Mouse (Mus musculus): ENCODE measurements around the gene Tbc1d16. TPM values are rescaled to one million over a fixed set of nuclear protein-coding genes. Genes with fewer than 3 reads are reported as not detected.

Gene Tbc1d16
- total RNA-seq, 2 experiments from 2014 or later: 25.9 to 29.7 TPM

GRCm38 (mm10) chr11:119147153-119147552 is 81.1 kb downstream of the Tbc1d16 start:
- DNase-seq (ENCODE audit: low spot score in 2 of 2): no peak

- no peak for DNase-seq (ENCODE audit: low spot score in 2 of 2)
These were observed 82.2 kb downstream of the Tbc1d16 start for GRCm38 (mm10) chr11:119146140-119146539.

GRCm38 (mm10) chr11:119144801-119145475 is 83.4 kb downstream of the Tbc1d16 start:
- no peak for DNase-seq (ENCODE audit: low spot score in 2 of 2)

- DNase-seq (ENCODE audit: low spot score in 2 of 2): no peak
These were observed 84.8 kb downstream of the Tbc1d16 start for GRCm38 (mm10) chr11:119143376-119144002.

GRCm38 (mm10) chr11:119142615-119143014 is 85.7 kb downstream of the Tbc1d16 start:
- no peak for DNase-seq (ENCODE audit: low spot score in 2 of 2)

GRCm38 (mm10) chr11:119139026-119139425 is 89.3 kb downstream of the Tbc1d16 start:
- DNase-seq (ENCODE audit: low spot score in 2 of 2): no peak

GRCm38 (mm10) chr11:119138205-119138604 is 90.1 kb downstream of the Tbc1d16 start:
- DNase-seq (ENCODE audit: low spot score in 2 of 2): no peak

GRCm38 (mm10) chr11:119134586-119134985 is 93.7 kb downstream of the Tbc1d16 start:
- no peak for DNase-seq (ENCODE audit: low spot score in 2 of 2)

- no peak for DNase-seq (ENCODE audit: low spot score in 2 of 2)
These were observed 94.7 kb downstream of the Tbc1d16 start for GRCm38 (mm10) chr11:119133437-119134221.

- DNase-seq (ENCODE audit: low spot score in 2 of 2): no peak
These were observed 95.9 kb downstream of the Tbc1d16 start for GRCm38 (mm10) chr11:119132198-119133035.

- no peak for DNase-seq (ENCODE audit: low spot score in 2 of 2)
These were observed 98.1 kb downstream of the Tbc1d16 start for GRCm38 (mm10) chr11:119130081-119130765.

- DNase-seq (ENCODE audit: low spot score in 2 of 2): no peak
These were observed 98.8 kb downstream of the Tbc1d16 start for GRCm38 (mm10) chr11:119129281-119130058.

- no peak for DNase-seq (ENCODE audit: low spot score in 2 of 2)
These were observed 99.5 kb downstream of the Tbc1d16 start for GRCm38 (mm10) chr11:119128668-119129280.

- DNase-seq (ENCODE audit: low spot score in 2 of 2): peak; percentile 74 to 87
These were observed 100.4 kb downstream of the Tbc1d16 start for GRCm38 (mm10) chr11:119127686-119128473.

- no peak for DNase-seq (ENCODE audit: low spot score in 2 of 2)
These were observed 101.2 kb downstream of the Tbc1d16 start for GRCm38 (mm10) chr11:119127147-119127546.

- peak; percentile 68 to 86 for DNase-seq (ENCODE audit: low spot score in 2 of 2)
These were observed 102.1 kb downstream of the Tbc1d16 start for GRCm38 (mm10) chr11:119125929-119126861.

- DNase-seq (ENCODE audit: low spot score in 2 of 2): no peak
These were observed 103.8 kb downstream of the Tbc1d16 start for GRCm38 (mm10) chr11:119124536-119124935.

All from adrenal gland, postnatal 4 days (tissue).